Mouse (Mus musculus) spleen, adult 12 weeks (tissue): ENCODE data around the gene Slc4a5.

ENCODE experiments used
- DNase-seq: peaks from one replicate; pipeline ENCODE4 v3.0.0; 2022; ENCODE audit warnings: low spot score

Slc4a5 gene

GRCm38 (mm10) chr6:83219814-83220213 lies at the start of gene Slc4a5:
Slc4a5 (plus strand) TSS chr6:83219828.
- DNase-seq: no peak

- DNase-seq: no peak
Observed at GRCm38 (mm10) chr6:83169872-83170271, 49.8 kb upstream of the Slc4a5 start.

- DNase-seq: no peak
Observed at GRCm38 (mm10) chr6:83171063-83171462, 48.6 kb upstream of the Slc4a5 start.

GRCm38 (mm10) chr6:83172240-83172920 lies 47.2 kb upstream of the Slc4a5 start:
- DNase-seq: no peak

- no peak for DNase-seq
Observed at GRCm38 (mm10) chr6:83175996-83176395, 43.6 kb upstream of the Slc4a5 start.

- no peak for DNase-seq
Observed at GRCm38 (mm10) chr6:83179390-83180117, 40.1 kb upstream of the Slc4a5 start.

GRCm38 (mm10) chr6:83180605-83181004 lies 39.0 kb upstream of the Slc4a5 start:
- DNase-seq: no peak

GRCm38 (mm10) chr6:83184858-83185435 lies 34.7 kb upstream of the Slc4a5 start:
- no peak for DNase-seq

GRCm38 (mm10) chr6:83185895-83186861 lies 33.5 kb upstream of the Slc4a5 start:
- no peak for DNase-seq

GRCm38 (mm10) chr6:83186946-83187345 lies 32.7 kb upstream of the Slc4a5 start:
- no peak for DNase-seq

- DNase-seq: no peak
Observed at GRCm38 (mm10) chr6:83193571-83193970, 26.1 kb upstream of the Slc4a5 start.

- no peak for DNase-seq
Observed at GRCm38 (mm10) chr6:83197345-83198004, 22.2 kb upstream of the Slc4a5 start.

- no peak for DNase-seq
Observed at GRCm38 (mm10) chr6:83203320-83203719, 16.3 kb upstream of the Slc4a5 start.

GRCm38 (mm10) chr6:83205851-83206250 lies 13.8 kb upstream of the Slc4a5 start:
- no peak for DNase-seq

- DNase-seq: no peak
Observed at GRCm38 (mm10) chr6:83206321-83206720, 13.3 kb upstream of the Slc4a5 start.

- DNase-seq: no peak
Observed at GRCm38 (mm10) chr6:83207361-83208049, 12.1 kb upstream of the Slc4a5 start.

GRCm38 (mm10) chr6:83208050-83208400 lies 11.6 kb upstream of the Slc4a5 start:
- no peak for DNase-seq

GRCm38 (mm10) chr6:83210495-83210894 lies 9.1 kb upstream of the Slc4a5 start:
- DNase-seq: no peak

GRCm38 (mm10) chr6:83211526-83211925 lies 8.1 kb upstream of the Slc4a5 start:
- no peak for DNase-seq

GRCm38 (mm10) chr6:83215002-83215666 lies 4.5 kb upstream of the Slc4a5 start:
- no peak for DNase-seq
